Mouse (Mus musculus) CH12.LX (cell line): ENCODE measurements around the gene Sh2d4b.

Experiments
- CHD1 ChIP-seq: IDR thresholded peaks from 2 replicates; pipeline ENCODE4 v1.6.1; 2012; ENCODE audit warnings: low read depth, low read length, improper control_type of control experiment, inconsistent platforms
- CTCF ChIP-seq, 2 experiments: IDR thresholded peaks in 1 of 2; conservative IDR thresholded peaks in 1 of 2; 2 replicates each; pipeline ENCODE4 v1.5.1; 2011 to 2012; ENCODE audit warnings: low read depth in 2 of 2, low read length in 2 of 2, improper control_type of control experiment in 1 of 2, inconsistent platforms in 1 of 2, mild to moderate bottlenecking in 1 of 2, moderate library complexity in 1 of 2
- ELF1 ChIP-seq: IDR thresholded peaks from 2 replicates; pipeline ENCODE4 v1.6.1; 2014; ENCODE audit warnings: low read depth, mild to moderate bottlenecking, inconsistent platforms, low read length, improper control_type of control experiment
- ETS1 ChIP-seq: conservative IDR thresholded peaks from 2 replicates; pipeline ENCODE4 v1.6.1; 2012; ENCODE audit warnings: low read depth, mild to moderate bottlenecking, inconsistent platforms, low read length, improper control_type of control experiment, moderate library complexity
- RAD21 ChIP-seq: IDR thresholded peaks from 2 replicates; pipeline ENCODE4 v1.6.1; 2011; ENCODE audit warnings: low read depth, mild to moderate bottlenecking, low read length, improper control_type of control experiment, moderate library complexity

GRCm38 (mm10) chr14:40908763-40909162 is 15.7 kb upstream of the Sh2d4b start:
- no peak for TF ChIP-seq CHD1
- no peak for TF ChIP-seq CTCF (conservative IDR thresholded peaks at IDR 0.05 in 1 of 2, IDR thresholded peaks at IDR 0.05 in 1 of 2; ENCODE audit: low read depth in 2 of 2, low read length in 2 of 2)
- no peak for TF ChIP-seq ETS1
- TF ChIP-seq RAD21, result no peak
- TF ChIP-seq ELF1, result no peak
